Mouse (Mus musculus) bone marrow, adult 2 months (tissue): ENCODE results near the gene Tkt.

Experiments used
- CTCF ChIP-seq: fragments of 200-500 bp; IDR thresholded peaks from 2 replicates; pipeline ENCODE4 v1.5.1; 2011; ENCODE audit warnings: low read length, control low read depth; ENCODE audit not compliant: control insufficient read depth, insufficient read depth
- POLR2A ChIP-seq: fragments of 200-500 bp; IDR thresholded peaks from 2 replicates; pipeline ENCODE4 v1.6.1; 2011; ENCODE audit warnings: low read depth, mild to moderate bottlenecking, control low read depth, low read length, borderline replicate concordance; ENCODE audit not compliant: control insufficient read depth

GRCm38 (mm10) chr14:30622556-30622955, 74.4 kb downstream of the Tkt start:
- TF ChIP-seq CTCF (no peak), POLR2A (no peak)
